Mouse (Mus musculus): Measurements from ENCODE around the gene Sdccag8.

Sdccag8 gene

GRCm38 (mm10) chr1:177048773-177049172 lies 234.3 kb downstream of the Sdccag8 start:
- no peak for DNase-seq (ENCODE audit: low spot score in 2 of 2)

GRCm38 (mm10) chr1:177051366-177051963 lies 237.0 kb downstream of the Sdccag8 start:
- no peak for DNase-seq (ENCODE audit: low spot score in 2 of 2)

- no peak for DNase-seq (ENCODE audit: low spot score in 2 of 2)
These were observed 240.4 kb downstream of the Sdccag8 start for GRCm38 (mm10) chr1:177054891-177055290.

GRCm38 (mm10) chr1:177061761-177062160 lies 247.3 kb downstream of the Sdccag8 start:
- DNase-seq (ENCODE audit: low spot score in 2 of 2) = no peak

DNA sequence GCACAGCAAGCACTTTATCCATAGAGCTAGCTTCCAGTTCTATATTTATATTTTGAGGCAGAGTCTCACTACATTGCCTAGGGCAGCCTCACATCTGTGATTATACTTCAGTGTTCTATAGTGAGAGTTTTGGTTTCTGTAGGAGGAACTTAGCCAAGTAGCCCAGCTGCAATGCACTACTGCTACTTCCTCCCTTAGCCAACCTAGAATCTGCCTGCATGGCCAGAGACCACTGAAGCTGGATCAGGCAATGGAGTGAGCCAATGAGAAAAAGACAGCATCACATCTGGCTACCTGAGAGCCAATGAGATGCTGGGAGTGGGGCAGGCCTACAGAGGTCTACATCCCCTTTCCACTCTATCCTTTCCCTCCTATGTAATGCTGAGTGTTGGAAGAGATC lies 251.3 kb downstream of the Sdccag8 start:
- DNase-seq (ENCODE audit: low spot score in 2 of 2) = no peak

DNA sequence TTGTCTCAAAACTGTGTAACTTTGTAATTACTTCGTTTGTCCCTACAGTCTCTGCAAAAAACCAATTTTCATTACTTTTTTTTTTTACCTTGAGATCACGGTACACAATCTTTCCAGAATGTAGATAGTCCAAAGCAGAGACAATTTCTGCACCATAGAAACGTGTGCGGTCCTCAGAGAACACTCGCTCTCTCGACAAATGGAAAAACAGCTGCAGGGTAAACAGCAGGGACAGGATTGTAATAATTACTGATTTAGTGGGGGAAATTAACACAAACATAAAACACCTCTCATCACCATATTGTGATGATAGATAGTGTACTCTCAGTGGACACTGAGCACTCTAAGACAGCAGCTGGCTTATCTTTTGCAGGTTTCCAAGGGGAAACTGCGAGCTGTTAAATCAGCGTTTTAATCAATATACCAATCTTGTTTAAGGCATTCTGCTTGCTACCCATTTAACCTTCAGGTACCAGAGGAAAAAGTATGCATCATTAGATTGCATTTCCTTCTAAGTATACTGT lies 252.7 kb downstream of the Sdccag8 start:
- DNase-seq (ENCODE audit: low spot score in 2 of 2) = no peak

- no peak for DNase-seq (ENCODE audit: low spot score in 2 of 2)
These were observed 254.7 kb downstream of the Sdccag8 start for GRCm38 (mm10) chr1:177069161-177069560.
